Mouse (Mus musculus): Measurements from ENCODE around the gene Slc2a12.
A peak's percentile ranks its signal among the peaks of the same experiment; 100 is the strongest.

Slc2a12 gene

DNA sequence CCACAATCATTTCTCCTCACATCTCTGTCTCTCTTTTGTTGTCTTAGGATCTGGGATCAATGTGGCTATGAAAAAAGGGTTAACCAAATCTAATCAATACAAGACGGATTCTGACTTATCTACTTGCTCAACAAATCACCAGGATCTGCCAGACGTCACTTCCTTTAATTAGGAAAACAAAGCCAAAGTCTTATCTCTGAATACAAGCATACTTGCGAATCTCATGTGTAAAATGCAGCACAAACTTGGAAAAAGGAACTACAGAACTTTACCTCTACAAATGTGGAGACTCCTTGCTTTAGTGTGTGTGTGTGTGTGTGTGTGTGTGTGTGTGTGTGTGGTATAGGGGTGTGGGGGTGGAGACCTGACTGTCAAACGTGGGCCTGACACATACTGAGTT is 80.4 kb downstream of the Slc2a12 start:
- ATAC-seq (ENCODE audit: insufficient number of reproducible peaks, low FRiP score, low TSS enrichment): no peak

DNA sequence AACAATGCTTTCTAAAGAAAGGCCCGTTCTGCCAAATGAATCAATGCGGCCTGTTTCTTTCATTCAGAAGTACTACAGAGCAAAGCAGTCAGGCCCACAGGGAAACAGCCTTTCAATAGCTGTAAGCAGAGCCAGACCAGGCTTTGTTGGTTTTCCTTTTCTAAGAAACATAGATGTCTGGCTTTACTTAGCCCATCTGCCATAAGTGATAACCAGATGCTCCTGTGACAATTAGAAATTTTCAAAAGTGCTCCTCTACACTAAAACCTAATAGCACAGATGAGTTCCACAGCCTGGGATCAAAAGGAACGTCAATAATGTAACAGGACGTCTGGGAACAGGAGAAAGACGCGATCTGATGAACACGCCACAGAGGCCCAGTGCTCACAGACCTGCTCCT is 81.5 kb downstream of the Slc2a12 start:
- ATAC-seq (ENCODE audit: insufficient number of reproducible peaks, low FRiP score, low TSS enrichment): no peak

DNA sequence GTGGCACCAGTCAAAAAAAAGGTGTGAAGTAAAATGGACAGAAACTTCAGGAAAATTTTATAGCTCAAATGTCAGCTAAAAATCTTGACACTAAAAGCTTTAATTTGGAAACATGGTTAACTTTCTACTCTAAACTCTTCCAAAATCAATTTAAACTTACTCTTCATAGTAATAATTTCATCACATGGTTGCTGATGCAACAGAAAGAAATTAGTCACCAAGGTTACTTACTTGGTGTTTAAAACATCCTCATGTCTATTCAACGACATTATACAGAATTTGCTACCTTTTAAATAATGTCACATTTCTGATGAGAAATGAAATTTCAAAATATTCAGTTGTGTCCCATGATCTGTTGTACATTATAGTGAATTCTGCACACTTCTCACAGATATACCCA is 83.4 kb downstream of the Slc2a12 start:
- ATAC-seq (ENCODE audit: insufficient number of reproducible peaks, low FRiP score, low TSS enrichment): no peak

DNA sequence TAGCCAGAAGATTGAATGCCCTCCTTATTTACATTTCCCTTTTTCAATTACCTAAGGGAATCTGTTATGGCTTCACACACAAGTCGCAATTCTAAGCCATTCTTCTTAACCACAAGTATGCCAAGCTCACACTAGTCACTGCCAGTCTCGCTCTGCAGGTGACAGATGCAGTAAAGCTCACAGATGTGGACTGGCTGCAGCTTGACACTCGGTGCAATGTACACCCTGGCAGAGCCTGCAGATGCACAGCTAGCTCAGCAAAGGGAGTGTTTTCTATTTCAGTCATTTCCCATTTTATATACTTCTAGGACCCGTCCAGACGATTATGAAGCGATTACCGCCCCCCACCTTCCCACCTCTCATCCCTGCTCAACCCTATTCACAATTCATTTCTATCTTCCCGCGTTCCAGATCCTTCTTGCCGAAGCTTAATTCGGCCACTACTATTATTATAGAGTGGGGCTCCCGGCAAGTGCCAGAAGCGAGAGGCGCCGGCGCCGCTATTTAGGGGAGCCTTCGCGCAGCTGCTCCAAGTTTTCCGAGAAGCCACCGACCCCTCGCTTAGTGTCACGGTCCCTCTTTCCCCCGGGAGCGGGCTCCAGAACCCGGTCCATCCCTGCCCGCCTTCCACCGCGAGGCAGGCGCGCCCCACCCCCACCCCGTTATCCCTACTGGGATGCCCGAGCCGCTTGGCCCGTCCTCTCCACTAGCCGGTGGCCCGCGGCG is 85.6 kb downstream of the Slc2a12 start:
- peak; percentile 47 for ATAC-seq (ENCODE audit: insufficient number of reproducible peaks, low FRiP score, low TSS enrichment)

DNA sequence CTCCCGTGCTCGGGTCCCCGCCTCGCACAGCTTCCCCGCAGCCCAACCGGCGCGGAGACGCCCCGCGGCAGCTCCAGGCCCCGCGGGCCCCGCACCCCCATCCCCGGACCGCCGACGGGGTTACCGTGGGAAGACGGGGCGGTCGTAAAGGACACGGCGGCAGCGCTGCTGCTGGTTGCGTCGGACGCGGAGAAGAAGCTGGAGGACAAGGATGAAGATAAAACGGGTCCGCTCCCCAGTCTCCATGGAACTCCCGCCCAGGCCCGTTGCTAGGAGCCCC is 86.1 kb downstream of the Slc2a12 start:
- ATAC-seq (ENCODE audit: insufficient number of reproducible peaks, low FRiP score, low TSS enrichment): no peak

DNA sequence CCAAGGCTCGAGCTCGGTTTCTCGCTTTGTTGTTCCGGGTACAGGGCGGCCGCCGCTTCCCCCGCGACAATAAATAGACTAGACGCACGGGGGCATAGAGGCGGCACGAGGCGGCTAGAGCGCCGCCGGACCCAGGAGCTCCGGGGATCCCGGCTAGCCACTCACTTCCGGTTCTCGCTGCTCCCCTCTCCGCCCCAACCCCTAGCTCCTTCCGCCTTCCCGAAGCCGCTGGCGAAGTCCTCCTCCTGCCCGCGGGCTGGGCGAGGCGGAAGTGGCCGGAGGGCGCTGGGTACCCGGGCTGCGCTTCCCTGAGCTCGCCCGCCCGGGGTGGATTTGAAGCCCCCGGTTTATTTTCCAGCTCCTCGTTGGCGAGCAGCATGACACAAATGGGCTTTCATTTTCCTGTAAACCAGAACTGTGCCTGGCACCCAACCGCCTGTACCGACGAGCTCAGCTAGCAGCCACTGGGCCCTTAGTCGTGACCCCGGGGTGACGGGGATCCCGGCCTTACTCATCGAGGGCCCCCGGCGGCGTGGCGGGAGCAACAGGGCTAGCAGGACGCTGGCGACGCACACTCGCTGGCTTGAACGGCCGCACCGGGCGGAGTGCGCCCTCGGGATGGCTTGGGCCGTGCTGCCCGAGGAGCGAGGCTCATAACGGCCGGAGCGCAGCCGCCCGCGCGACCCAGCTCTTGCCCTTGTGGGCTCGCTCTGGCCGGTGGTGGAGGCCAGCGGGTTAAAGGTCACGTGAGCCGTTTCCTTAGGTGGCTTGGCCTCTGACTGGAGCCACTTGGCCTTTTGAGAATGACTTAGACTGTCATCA is 86.7 kb downstream of the Slc2a12 start, which contains the start of gene Tbpl1:
Gene Tbpl1, minus strand, starts transcription at position 667 of the 822 bp plus-strand sequence.
- ATAC-seq (ENCODE audit: insufficient number of reproducible peaks, low FRiP score, low TSS enrichment): peak; percentile 97

DNA sequence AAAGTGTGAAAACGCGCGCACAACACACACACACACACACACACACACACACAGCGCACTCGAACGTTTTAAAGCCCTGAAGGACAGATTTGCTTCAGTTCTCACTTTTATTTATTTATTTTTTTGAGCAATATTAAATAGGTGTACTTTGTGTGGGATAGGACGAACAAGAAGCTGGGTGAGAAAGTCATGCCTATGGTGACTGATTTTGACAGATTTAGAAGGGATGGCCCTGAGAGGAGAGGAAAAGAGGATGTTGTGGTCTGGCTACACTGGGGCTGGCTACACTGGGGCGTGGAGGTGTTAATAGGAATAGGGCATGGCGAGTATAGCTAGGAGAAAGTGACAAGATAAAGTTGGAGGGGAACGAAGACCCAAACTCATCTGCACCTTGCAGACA is 87.4 kb downstream of the Slc2a12 start:
- no peak for ATAC-seq (ENCODE audit: insufficient number of reproducible peaks, low FRiP score, low TSS enrichment)

DNA sequence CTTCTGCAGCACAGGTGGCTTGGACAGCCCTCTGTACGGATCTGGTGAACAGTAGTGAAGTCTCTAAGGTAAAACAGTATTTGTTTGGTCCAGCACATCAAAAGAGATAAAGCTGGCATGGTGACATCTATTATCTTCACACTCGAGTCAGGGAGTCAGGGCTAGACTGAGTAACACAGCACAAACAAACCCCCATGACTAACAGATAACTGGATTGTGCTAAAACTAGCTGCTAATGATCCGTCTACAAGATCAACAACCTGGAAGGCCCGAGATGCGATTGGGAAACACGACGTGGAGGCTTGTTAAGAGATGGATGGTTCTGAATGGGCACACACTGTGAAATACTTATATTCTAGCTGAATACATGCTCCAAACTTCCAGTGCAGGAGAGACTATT is 101.1 kb downstream of the Slc2a12 start:
- peak; percentile 9 for ATAC-seq (ENCODE audit: insufficient number of reproducible peaks, low FRiP score, low TSS enrichment)

DNA sequence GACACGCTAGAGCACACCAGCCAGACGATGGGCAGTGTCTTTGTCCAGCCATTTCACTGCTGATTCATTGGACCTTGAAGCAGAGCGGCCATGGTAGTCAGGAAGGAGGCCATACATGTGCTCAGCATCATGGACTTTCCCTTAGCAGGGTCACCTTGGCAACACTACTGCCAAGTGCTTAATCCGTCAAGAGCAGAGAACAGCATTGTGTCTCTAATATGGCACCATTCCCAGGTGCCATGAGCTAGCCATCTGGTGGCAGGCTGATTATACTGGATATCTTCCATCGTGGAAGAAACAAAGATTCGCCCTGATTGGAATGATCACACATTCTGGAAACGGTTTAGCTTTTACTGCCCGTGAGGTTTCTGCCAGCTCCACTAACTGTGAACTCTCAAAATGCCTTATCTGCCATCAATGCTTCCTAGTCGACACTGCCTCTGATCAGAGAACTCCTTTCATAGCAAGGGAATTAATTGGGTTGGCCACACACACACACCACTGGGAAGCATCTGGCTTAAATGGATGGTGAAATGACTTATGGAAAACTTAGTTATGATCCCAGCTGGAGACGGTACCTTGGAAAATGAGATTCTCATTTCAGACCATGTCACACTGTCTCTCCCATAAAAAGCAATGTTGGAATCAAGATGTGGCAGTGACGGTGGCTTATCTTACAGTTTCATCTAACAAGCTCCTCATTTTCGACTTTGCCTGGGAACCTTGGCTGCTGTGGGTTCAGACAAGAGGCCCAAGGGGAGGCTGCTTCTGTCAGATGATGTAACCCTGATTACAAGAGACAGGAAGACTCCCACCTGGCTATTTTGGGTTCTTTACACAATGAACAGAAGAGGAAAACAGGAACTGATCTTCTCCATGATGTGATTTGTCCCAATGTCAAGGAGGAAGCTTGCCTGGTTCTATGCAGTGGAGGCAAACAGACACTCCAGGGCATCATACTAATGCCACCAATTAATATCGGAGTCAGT is 101.8 kb downstream of the Slc2a12 start:
- peak; percentile 98 for ATAC-seq (ENCODE audit: insufficient number of reproducible peaks, low FRiP score, low TSS enrichment)

DNA sequence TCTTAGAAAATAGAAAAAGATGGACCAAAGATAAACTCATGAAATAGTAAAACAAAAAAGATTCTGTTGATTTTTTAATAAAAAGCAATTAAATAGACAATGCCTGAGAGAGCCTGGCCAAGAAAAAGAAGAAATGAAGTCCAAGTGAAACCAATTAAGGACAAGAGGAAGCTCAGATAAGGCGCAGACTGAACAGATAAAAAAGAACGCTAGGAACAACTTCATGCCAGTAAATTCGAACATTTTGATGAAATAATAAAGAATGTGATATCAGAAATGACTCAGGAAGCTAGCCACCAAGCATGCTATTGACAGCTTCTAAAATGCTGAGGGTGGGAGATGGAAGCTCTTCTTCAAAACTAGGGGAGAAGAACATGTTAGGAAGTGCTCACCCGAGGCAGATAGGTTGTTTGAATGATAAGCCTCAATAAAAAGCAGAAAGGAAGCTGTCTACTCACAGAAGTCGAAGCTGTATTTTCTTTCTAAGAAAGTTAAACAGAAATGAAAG is 106.4 kb downstream of the Slc2a12 start:
- ATAC-seq (ENCODE audit: insufficient number of reproducible peaks, low FRiP score, low TSS enrichment): no peak
